Mouse (Mus musculus): ENCODE measurements around the gene Aurkb. TPM values are rescaled to one million over a fixed set of nuclear protein-coding genes. Genes with fewer than 3 reads are reported as not detected.

The Aurkb gene
- polyA plus RNA-seq, 1 experiment, result 28.2 TPM

- H3K4me3 ChIP-seq, result peak overlapping the region; percentile 33
- no peak overlapping the region for H3ac ChIP-seq (ENCODE audit: control insufficient read depth, insufficient read length)
- peak overlapping the region; percentile 56 for H3K4me2 ChIP-seq (ENCODE audit: low read depth)
- H3K27me3 ChIP-seq (ENCODE audit: control insufficient read depth, insufficient read depth, insufficient read length), result no peaks in the 10 kb centered on the region
- no peaks in the 10 kb centered on the region for H3K79me2 ChIP-seq (ENCODE audit: control insufficient read depth, insufficient read depth)
- peaks cover 4% of the 10 kb centered on the region for H3K36me3 ChIP-seq (ENCODE audit: control insufficient read depth, insufficient read depth)
- TF ChIP-seq MYOD1 (IDR thresholded peaks at IDR 0.05; ENCODE audit: control insufficient read depth in 1 of 3, insufficient read length in 2 of 3, low read depth in 2 of 3), result no peak
- no peak for TF ChIP-seq TCF3 (IDR thresholded peaks at IDR 0.05; ENCODE audit: insufficient read length, low read depth)
- no peak for TF ChIP-seq USF1 (IDR thresholded peaks at IDR 0.05; ENCODE audit: low read depth)
- no peak for TF ChIP-seq E2F4 (IDR thresholded peaks at IDR 0.05; ENCODE audit: insufficient read depth)
- no peak for TF ChIP-seq MAX (IDR thresholded peaks at IDR 0.05; ENCODE audit: low read depth)
- no peak for TF ChIP-seq POLR2A (IDR thresholded peaks at IDR 0.05; ENCODE audit: insufficient read length, low read depth)
- TF ChIP-seq POLR2AphosphoS2 (IDR thresholded peaks at IDR 0.05; ENCODE audit: insufficient read length, low read depth), result no peak
- TF ChIP-seq SRF (IDR thresholded peaks at IDR 0.05; ENCODE audit: control insufficient read depth, insufficient read length, low read depth), result no peak
- no peak for TF ChIP-seq TCF12 (IDR thresholded peaks at IDR 0.05; ENCODE audit: insufficient read depth, poor library complexity, severe bottlenecking)
- TF ChIP-seq REST (IDR thresholded peaks at IDR 0.05; ENCODE audit: insufficient read depth, insufficient read length), result no peak
- no peak for TF ChIP-seq MYOG (IDR thresholded peaks at IDR 0.05; ENCODE audit: control insufficient read depth in 1 of 3, insufficient read depth in 1 of 3, insufficient read length in 2 of 3, low read depth in 2 of 3)
- no peak for TF ChIP-seq CEBPB (IDR thresholded peaks at IDR 0.05; ENCODE audit: insufficient read depth, poor library complexity, severe bottlenecking)
Observed at GRCm38 (mm10) chr11:69035849-69036248, 9.6 kb upstream of the Aurkb start.

- no peaks in the 10 kb centered on the region for H3K27me3 ChIP-seq (ENCODE audit: control insufficient read depth, insufficient read depth, insufficient read length)
- H3K36me3 ChIP-seq (ENCODE audit: control insufficient read depth, insufficient read depth), result peaks cover 4% of the 10 kb centered on the region
- H3K4me2 ChIP-seq (ENCODE audit: low read depth), result peak overlapping the region; percentile 88
- TF ChIP-seq CEBPB (IDR thresholded peaks at IDR 0.05; ENCODE audit: insufficient read depth, poor library complexity, severe bottlenecking) (0 out of 2 replicates have a peak, but pooled peaks have one; percentile 30), SRF (IDR thresholded peaks at IDR 0.05; ENCODE audit: control insufficient read depth, insufficient read length, low read depth) (no peak)
- peak overlapping the region; percentile 33 for H3K4me3 ChIP-seq
- H3K79me2 ChIP-seq (ENCODE audit: control insufficient read depth, insufficient read depth), result no peaks in the 10 kb centered on the region
- no peak overlapping the region for H3ac ChIP-seq (ENCODE audit: control insufficient read depth, insufficient read length)
Observed at GRCm38 (mm10) chr11:69036486-69037230, 8.8 kb upstream of the Aurkb start.

- TF ChIP-seq SRF (IDR thresholded peaks at IDR 0.05; ENCODE audit: control insufficient read depth, insufficient read length, low read depth) (no peak), REST (IDR thresholded peaks at IDR 0.05; ENCODE audit: insufficient read depth, insufficient read length) (no peak), E2F4 (IDR thresholded peaks at IDR 0.05; ENCODE audit: insufficient read depth) (peak; percentile 25), CEBPB (IDR thresholded peaks at IDR 0.05; ENCODE audit: insufficient read depth, poor library complexity, severe bottlenecking) (0 out of 2 replicates have a peak, but pooled peaks have one; percentile 24)
- Histone ChIP-seq H3K79me2 (ENCODE audit: control insufficient read depth, insufficient read depth) (no peaks in the 10 kb centered on the region), H3K27me3 (ENCODE audit: control insufficient read depth, insufficient read depth, insufficient read length) (no peaks in the 10 kb centered on the region), H3K4me3 (peak overlapping the region; percentile 33), H3K4me2 (ENCODE audit: low read depth) (peak overlapping the region; percentile 97), H3K36me3 (ENCODE audit: control insufficient read depth, insufficient read depth) (peaks cover 4% of the 10 kb centered on the region), H3ac (ENCODE audit: control insufficient read depth, insufficient read length) (no peak overlapping the region)
Observed at GRCm38 (mm10) chr11:69037231-69038061, 8.0 kb upstream of the Aurkb start.

- Histone ChIP-seq H3K4me2 (ENCODE audit: low read depth) (peak overlapping the region; percentile 97), H3K79me2 (ENCODE audit: control insufficient read depth, insufficient read depth) (no peaks in the 10 kb centered on the region), H3K36me3 (ENCODE audit: control insufficient read depth, insufficient read depth) (peaks cover 1% of the 10 kb centered on the region), H3K4me3 (peak overlapping the region; percentile 33), H3K27me3 (ENCODE audit: control insufficient read depth, insufficient read depth, insufficient read length) (no peaks in the 10 kb centered on the region), H3ac (ENCODE audit: control insufficient read depth, insufficient read length) (no peak overlapping the region)
- TF ChIP-seq MYOG (IDR thresholded peaks at IDR 0.05; ENCODE audit: control insufficient read depth in 1 of 3, insufficient read depth in 1 of 3, insufficient read length in 2 of 3, low read depth in 2 of 3) (no peak), REST (IDR thresholded peaks at IDR 0.05; ENCODE audit: insufficient read depth, insufficient read length) (no peak)
Observed at GRCm38 (mm10) chr11:69038173-69038572, 7.3 kb upstream of the Aurkb start.

GRCm38 (mm10) chr11:69046395-69046774, 938 bp downstream of the Aurkb start:
- Histone ChIP-seq H3K4me3 (peak overlapping the region; percentile 90), H3K4me2 (ENCODE audit: low read depth) (peak overlapping the region; percentile 81), H3K36me3 (ENCODE audit: control insufficient read depth, insufficient read depth) (no peaks in the 10 kb centered on the region), H3ac (ENCODE audit: control insufficient read depth, insufficient read length) (no peak overlapping the region), H3K27me3 (ENCODE audit: control insufficient read depth, insufficient read depth, insufficient read length) (no peaks in the 10 kb centered on the region), H3K79me2 (ENCODE audit: control insufficient read depth, insufficient read depth) (peaks cover 50% of the 10 kb centered on the region)
- TF ChIP-seq POLR2A (IDR thresholded peaks at IDR 0.05; ENCODE audit: insufficient read length, low read depth) (no peak), POLR2AphosphoS2 (IDR thresholded peaks at IDR 0.05; ENCODE audit: insufficient read length, low read depth) (peak; percentile 32)

Data from myocyte (in vitro differentiated cells).